Mouse (Mus musculus) G1E (cell line): Measurements from ENCODE around the gene Lmo7.

Source experiments
- CTCF ChIP-seq: IDR thresholded peaks from 2 replicates; pipeline ENCODE4 v1.5.1; 2012; ENCODE audit warnings: low read depth, low read length, inconsistent platforms, mixed read lengths
- GATA1 ChIP-seq: IDR thresholded peaks from 2 replicates; pipeline ENCODE4 v1.6.1; 2012; ENCODE audit warnings: borderline replicate concordance, low read length, inconsistent platforms, mixed read lengths
- GATA2 ChIP-seq: IDR thresholded peaks from 2 replicates; pipeline ENCODE4 v1.6.1; 2012; ENCODE audit warnings: low read depth, low read length, inconsistent platforms, borderline replicate concordance
- TAL1 ChIP-seq: conservative IDR thresholded peaks from 2 replicates; pipeline ENCODE4 v1.6.1; 2012; ENCODE audit warnings: low read depth, low read length, inconsistent platforms, mixed read lengths

DNA sequence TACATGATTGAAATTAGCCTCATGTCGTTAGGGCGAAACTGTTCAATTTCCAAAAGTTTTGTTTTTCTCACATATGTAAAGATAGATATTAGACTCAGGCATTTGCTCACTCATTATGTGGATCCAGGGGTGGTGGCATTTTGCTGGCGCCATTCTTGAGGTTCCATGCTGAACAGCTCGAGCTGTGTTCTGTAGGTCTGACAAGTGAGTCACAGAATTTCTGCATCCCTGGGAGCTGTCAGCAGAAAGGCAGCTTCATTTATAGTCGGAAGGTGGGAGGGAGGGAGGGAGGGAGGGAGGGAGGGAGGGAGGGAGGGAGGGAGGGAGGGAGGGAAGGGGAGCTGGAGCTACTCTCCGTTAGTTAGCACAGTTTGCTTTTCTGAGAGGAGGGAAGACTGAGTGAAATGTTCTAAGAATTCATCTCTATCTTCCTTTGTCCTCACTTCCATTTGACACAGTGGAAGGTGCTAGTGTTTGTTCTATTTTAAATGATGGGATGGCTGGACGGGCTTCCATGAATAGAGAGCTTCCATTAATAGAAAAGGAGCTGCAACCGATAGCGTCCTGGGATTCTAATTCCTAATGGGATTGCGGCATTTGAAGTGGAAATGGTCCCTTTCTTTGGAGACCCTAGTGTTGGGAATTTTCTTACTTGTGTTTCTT is 137.4 kb downstream of the Lmo7 start:
- TF ChIP-seq CTCF (no peak), GATA1 (no peak), GATA2 (no peak), TAL1 (no peak)
